Mouse (Mus musculus) 3T3-L1 (cell line): ENCODE measurements at regions not wholly inside any gene's neighbourhood (a gene's known extent, or its start where the extent isn't known, plus 50 kb on each side); places are given as distances from the start of the nearest gene placed in this dataset.

Experiments
- DNase-seq: peaks from one replicate; pipeline ENCODE4 v3.0.0-alpha.2; 2015; ENCODE audit warnings: low read depth, low spot score

GRCm38 (mm10) chr7:135986021-135986420, 269.9 kb upstream of the Mki67 start:
- DNase-seq, result no peak

- no peak for DNase-seq
These were observed 274.2 kb upstream of the Mki67 start for GRCm38 (mm10) chr7:135990321-135990720.

GRCm38 (mm10) chr7:135996896-135997295, 280.7 kb upstream of the Mki67 start:
- no peak for DNase-seq

- no peak for DNase-seq
These were observed 281.5 kb upstream of the Mki67 start for GRCm38 (mm10) chr7:135997640-135998039.

- DNase-seq, result no peak
These were observed 286.2 kb upstream of the Mki67 start for GRCm38 (mm10) chr7:136002382-136002781.

GRCm38 (mm10) chr7:136003291-136003690, 287.1 kb upstream of the Mki67 start:
- DNase-seq, result no peak

- no peak for DNase-seq
These were observed 291.8 kb upstream of the Mki67 start for GRCm38 (mm10) chr7:136007796-136008455.

- DNase-seq, result no peak
These were observed 292.3 kb upstream of the Mki67 start for GRCm38 (mm10) chr7:136008486-136008885.

GRCm38 (mm10) chr7:136010013-136010412, 293.9 kb upstream of the Mki67 start:
- DNase-seq, result no peak

GRCm38 (mm10) chr7:136014706-136015105, 298.5 kb upstream of the Mki67 start:
- no peak for DNase-seq

- no peak for DNase-seq
These were observed 300.8 kb upstream of the Mki67 start for GRCm38 (mm10) chr7:136016918-136017317.

- DNase-seq, result no peak
These were observed 304.4 kb upstream of the Mki67 start for GRCm38 (mm10) chr7:136020577-136020976.

- no peak for DNase-seq
These were observed 304.9 kb upstream of the Mki67 start for GRCm38 (mm10) chr7:136021071-136021470.

GRCm38 (mm10) chr7:136022781-136023448, 306.8 kb upstream of the Mki67 start:
- no peak for DNase-seq

GRCm38 (mm10) chr7:136026451-136026850, 310.3 kb upstream of the Mki67 start:
- DNase-seq, result no peak

- no peak for DNase-seq
These were observed 315.9 kb upstream of the Mki67 start for GRCm38 (mm10) chr7:136032026-136032425.

GRCm38 (mm10) chr7:136033536-136033935, 317.4 kb upstream of the Mki67 start:
- DNase-seq, result no peak

GRCm38 (mm10) chr7:136035735-136036134, 319.6 kb upstream of the Mki67 start:
- DNase-seq, result no peak

- no peak for DNase-seq
These were observed 321.9 kb upstream of the Mki67 start for GRCm38 (mm10) chr7:136038072-136038471.

GRCm38 (mm10) chr7:136038906-136039305, 322.7 kb upstream of the Mki67 start:
- no peak for DNase-seq

GRCm38 (mm10) chr7:136041921-136042320, 325.8 kb upstream of the Mki67 start:
- DNase-seq, result no peak

- no peak for DNase-seq
These were observed 330.6 kb upstream of the Mki67 start for GRCm38 (mm10) chr7:136046645-136047363.
